Mouse (Mus musculus): Measurements from ENCODE around the gene Bin2. TPM values are rescaled to one million over a fixed set of nuclear protein-coding genes. Genes with fewer than 3 reads are reported as not detected.

Gene Bin2
- polyA plus RNA-seq, 1 experiment from 2014 or later = 6.6 TPM

DNA sequence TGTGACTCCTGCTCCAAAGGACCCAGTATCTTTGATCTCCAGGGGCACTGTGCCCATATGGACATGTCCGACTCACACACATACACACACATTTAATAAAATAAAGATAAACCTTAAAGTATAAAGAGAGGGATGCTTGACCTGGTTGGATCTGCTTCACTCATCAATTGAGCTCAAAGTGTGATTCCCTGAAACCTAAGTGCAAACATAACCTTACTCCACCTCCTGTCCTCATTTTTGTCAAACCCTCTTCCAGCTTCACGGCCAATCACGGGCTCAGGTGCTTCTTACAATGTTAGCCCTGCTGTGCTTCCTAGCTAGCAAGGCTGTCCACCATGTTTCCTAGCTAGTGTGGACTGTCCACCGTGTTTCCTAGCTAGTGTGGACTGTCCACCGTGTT is 14.2 kb downstream of the Bin2 start:
- Histone ChIP-seq H3K4me1 (ENCODE audit: control insufficient read depth, insufficient read depth, low read length) (0 out of 2 replicates have a peak, but pooled peaks cover 3% of the 10 kb centered on the region), H3K27me3 (ENCODE audit: control insufficient read depth, insufficient read depth, low read length) (no peaks in the 10 kb centered on the region), H3K4me2 (no peak overlapping the region), H3K27ac (ENCODE audit: low read depth, low read length) (no peak overlapping the region), H3K9ac (ENCODE audit: low read depth, low read length) (no peak overlapping the region), H3K36me3 (ENCODE audit: control insufficient read depth, insufficient read depth, low read length) (no peaks in the 10 kb centered on the region), H3K9me3 (replicated peaks; ENCODE audit: control insufficient read depth, low read length) (no peaks in the 10 kb centered on the region), H3K4me3 (ENCODE audit: low read depth, low read length) (no peak overlapping the region)
- WGBS (ENCODE audit: insufficient replicate concordance) = 82% methylated on average over 5 of the region's 5 CpGs
- no peak for ATAC-seq (replicated peaks; ENCODE audit: insufficient number of reproducible peaks, low FRiP score, low TSS enrichment)

GRCm38 (mm10) chr15:100654271-100654670 is 15.1 kb downstream of the Bin2 start:
- Histone ChIP-seq H3K4me1 (ENCODE audit: control insufficient read depth, insufficient read depth, low read length) (0 out of 2 replicates have a peak, but pooled peaks cover 3% of the 10 kb centered on the region), H3K36me3 (ENCODE audit: control insufficient read depth, insufficient read depth, low read length) (no peaks in the 10 kb centered on the region), H3K4me2 (no peak overlapping the region), H3K9me3 (replicated peaks; ENCODE audit: control insufficient read depth, low read length) (no peaks in the 10 kb centered on the region), H3K27me3 (ENCODE audit: control insufficient read depth, insufficient read depth, low read length) (no peaks in the 10 kb centered on the region), H3K27ac (ENCODE audit: low read depth, low read length) (no peak overlapping the region), H3K9ac (ENCODE audit: low read depth, low read length) (no peak overlapping the region), H3K4me3 (ENCODE audit: low read depth, low read length) (no peak overlapping the region)
- ATAC-seq (replicated peaks; ENCODE audit: insufficient number of reproducible peaks, low FRiP score, low TSS enrichment) = no peak
- 95% methylated on average over 1 of the region's 1 CpGs for WGBS (ENCODE audit: insufficient replicate concordance)

- no peaks in the 10 kb centered on the region for H3K9me3 ChIP-seq (replicated peaks; ENCODE audit: control insufficient read depth, low read length)
- no peak overlapping the region for H3K9ac ChIP-seq (ENCODE audit: low read depth, low read length)
- H3K36me3 ChIP-seq (ENCODE audit: control insufficient read depth, insufficient read depth, low read length) = no peaks in the 10 kb centered on the region
- H3K4me2 ChIP-seq = no peak overlapping the region
- H3K27me3 ChIP-seq (ENCODE audit: control insufficient read depth, insufficient read depth, low read length) = no peaks in the 10 kb centered on the region
- ATAC-seq (replicated peaks; ENCODE audit: insufficient number of reproducible peaks, low FRiP score, low TSS enrichment) = no peak
- H3K4me1 ChIP-seq (ENCODE audit: control insufficient read depth, insufficient read depth, low read length) = no peaks in the 10 kb centered on the region
- WGBS (ENCODE audit: insufficient replicate concordance) = 55% methylated on average over 9 of the region's 9 CpGs
- H3K27ac ChIP-seq (ENCODE audit: low read depth, low read length) = no peak overlapping the region
- H3K4me3 ChIP-seq (ENCODE audit: low read depth, low read length) = no peak overlapping the region
These were observed 17.7 kb downstream of the Bin2 start for GRCm38 (mm10) chr15:100651610-100652009.

- 73% methylated on average over 10 of the region's 10 CpGs for WGBS (ENCODE audit: insufficient replicate concordance)
- Histone ChIP-seq H3K4me2 (no peak overlapping the region), H3K9ac (ENCODE audit: low read depth, low read length) (no peak overlapping the region), H3K36me3 (ENCODE audit: control insufficient read depth, insufficient read depth, low read length) (no peaks in the 10 kb centered on the region), H3K9me3 (replicated peaks; ENCODE audit: control insufficient read depth, low read length) (no peaks in the 10 kb centered on the region), H3K4me3 (ENCODE audit: low read depth, low read length) (no peak overlapping the region), H3K27me3 (ENCODE audit: control insufficient read depth, insufficient read depth, low read length) (no peaks in the 10 kb centered on the region), H3K27ac (ENCODE audit: low read depth, low read length) (no peak overlapping the region), H3K4me1 (ENCODE audit: control insufficient read depth, insufficient read depth, low read length) (no peaks in the 10 kb centered on the region)
- ATAC-seq (replicated peaks; ENCODE audit: insufficient number of reproducible peaks, low FRiP score, low TSS enrichment) = no peak
These were observed 19.2 kb downstream of the Bin2 start for GRCm38 (mm10) chr15:100650111-100650510.

- H3K9me3 ChIP-seq (replicated peaks; ENCODE audit: control insufficient read depth, low read length) = no peaks in the 10 kb centered on the region
- no peak overlapping the region for H3K9ac ChIP-seq (ENCODE audit: low read depth, low read length)
- 72% methylated on average over 6 of the region's 6 CpGs for WGBS (ENCODE audit: insufficient replicate concordance)
- H3K27me3 ChIP-seq (ENCODE audit: control insufficient read depth, insufficient read depth, low read length) = no peaks in the 10 kb centered on the region
- H3K27ac ChIP-seq (ENCODE audit: low read depth, low read length) = no peak overlapping the region
- no peak overlapping the region for H3K4me2 ChIP-seq
- H3K36me3 ChIP-seq (ENCODE audit: control insufficient read depth, insufficient read depth, low read length) = no peaks in the 10 kb centered on the region
- ATAC-seq (replicated peaks; ENCODE audit: insufficient number of reproducible peaks, low FRiP score, low TSS enrichment) = no peak
- no peaks in the 10 kb centered on the region for H3K4me1 ChIP-seq (ENCODE audit: control insufficient read depth, insufficient read depth, low read length)
- no peak overlapping the region for H3K4me3 ChIP-seq (ENCODE audit: low read depth, low read length)
These were observed 23.2 kb downstream of the Bin2 start for GRCm38 (mm10) chr15:100646161-100646560.

DNA sequence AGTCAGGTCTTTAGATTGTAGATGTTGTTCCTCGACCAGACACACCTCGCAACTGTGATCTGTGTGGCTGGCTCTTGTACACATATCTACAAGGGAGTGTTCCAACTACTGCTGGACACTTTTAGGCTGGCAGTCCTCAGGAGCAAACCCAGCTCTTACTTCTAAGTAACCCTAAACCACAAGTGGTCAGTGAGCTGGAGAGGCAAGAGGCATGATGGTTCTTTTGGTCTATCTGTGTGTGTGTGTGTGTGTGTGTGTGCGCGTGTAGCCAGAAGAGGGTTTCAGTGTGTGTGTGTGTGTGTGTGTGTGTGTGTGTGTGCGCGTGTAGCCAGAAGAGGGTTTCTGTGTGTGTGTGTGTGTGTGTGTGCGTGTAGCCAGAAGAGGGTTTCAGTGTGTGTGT is 26.9 kb downstream of the Bin2 start:
- no peak for ATAC-seq (replicated peaks; ENCODE audit: insufficient number of reproducible peaks, low FRiP score, low TSS enrichment)
- Histone ChIP-seq H3K4me1 (ENCODE audit: control insufficient read depth, insufficient read depth, low read length) (peaks cover 10% of the 10 kb centered on the region; the same call in 1 of the 2 replicates), H3K4me2 (no peak overlapping the region), H3K27ac (ENCODE audit: low read depth, low read length) (no peak overlapping the region), H3K4me3 (ENCODE audit: low read depth, low read length) (no peak overlapping the region), H3K9me3 (replicated peaks; ENCODE audit: control insufficient read depth, low read length) (no peaks in the 10 kb centered on the region), H3K9ac (ENCODE audit: low read depth, low read length) (no peak overlapping the region), H3K27me3 (ENCODE audit: control insufficient read depth, insufficient read depth, low read length) (no peaks in the 10 kb centered on the region; the same call in 1 of the 2 replicates), H3K36me3 (ENCODE audit: control insufficient read depth, insufficient read depth, low read length) (no peaks in the 10 kb centered on the region)
- 88% methylated on average over 7 of the region's 7 CpGs for WGBS (ENCODE audit: insufficient replicate concordance)

DNA sequence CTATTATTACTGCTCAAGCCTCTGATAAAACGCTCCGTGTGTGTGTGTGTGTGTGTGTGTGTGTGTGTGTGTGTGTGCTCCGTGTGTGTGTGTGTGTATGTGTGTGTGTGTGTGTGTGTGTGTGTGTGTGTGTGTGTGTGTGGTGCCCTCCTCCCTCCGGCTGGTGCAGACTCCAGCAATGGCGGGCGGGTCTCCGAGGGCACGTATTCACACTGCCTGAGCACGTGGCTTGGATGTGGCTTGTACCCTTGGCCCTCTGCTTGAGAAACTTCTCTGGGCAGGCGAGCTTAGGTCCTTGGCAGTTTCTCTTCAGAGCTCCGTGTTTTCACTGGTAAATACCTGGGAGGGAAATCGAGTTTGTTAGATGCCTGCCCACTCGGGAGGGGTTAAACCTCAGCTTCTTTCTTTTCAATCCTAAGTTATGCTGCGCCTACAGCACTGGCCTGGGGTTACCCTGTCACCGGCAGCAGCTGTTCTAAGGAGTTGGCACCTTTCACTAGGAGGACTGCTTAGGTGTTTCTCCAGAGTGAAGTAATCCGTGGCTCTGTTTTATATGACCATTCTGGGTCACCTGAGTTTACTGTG is 28.0 kb downstream of the Bin2 start:
- WGBS (ENCODE audit: insufficient replicate concordance) = 73% methylated on average over 15 of the region's 16 CpGs

GRCm38 (mm10) chr15:100639972-100640750 is 29.2 kb downstream of the Bin2 start:
- 65% methylated on average over 16 of the region's 16 CpGs for WGBS (ENCODE audit: insufficient replicate concordance)
- no peak for ATAC-seq (replicated peaks; ENCODE audit: insufficient number of reproducible peaks, low FRiP score, low TSS enrichment)
- no peak overlapping the region for H3K27ac ChIP-seq (ENCODE audit: low read depth, low read length)
- H3K4me1 ChIP-seq (ENCODE audit: control insufficient read depth, insufficient read depth, low read length) = peaks cover 25% of the 10 kb centered on the region; the same call in 1 of the 2 replicates
- no peaks in the 10 kb centered on the region for H3K36me3 ChIP-seq (ENCODE audit: control insufficient read depth, insufficient read depth, low read length)
- H3K4me2 ChIP-seq = no peak overlapping the region
- no peak overlapping the region for H3K9ac ChIP-seq (ENCODE audit: low read depth, low read length)
- H3K4me3 ChIP-seq (ENCODE audit: low read depth, low read length) = no peak overlapping the region
- no peaks in the 10 kb centered on the region for H3K9me3 ChIP-seq (replicated peaks; ENCODE audit: control insufficient read depth, low read length)
- peaks cover 21% of the 10 kb centered on the region for H3K27me3 ChIP-seq (ENCODE audit: control insufficient read depth, insufficient read depth, low read length)

More for the DNA sequence above, 28.0 kb downstream of the Bin2 start:
- no peak overlapping the region for H3K4me3 ChIP-seq (ENCODE audit: low read depth, low read length)
- no peaks in the 10 kb centered on the region for H3K36me3 ChIP-seq (ENCODE audit: control insufficient read depth, insufficient read depth, low read length)
- H3K9ac ChIP-seq (ENCODE audit: low read depth, low read length) = no peak overlapping the region
- H3K27ac ChIP-seq (ENCODE audit: low read depth, low read length) = no peak overlapping the region
- H3K4me2 ChIP-seq = no peak overlapping the region
- ATAC-seq (replicated peaks; ENCODE audit: insufficient number of reproducible peaks, low FRiP score, low TSS enrichment) = no peak
- H3K27me3 ChIP-seq (ENCODE audit: control insufficient read depth, insufficient read depth, low read length) = peaks cover 11% of the 10 kb centered on the region
- no peaks in the 10 kb centered on the region for H3K9me3 ChIP-seq (replicated peaks; ENCODE audit: control insufficient read depth, low read length)
- peaks cover 20% of the 10 kb centered on the region; the same call in 1 of the 2 replicates for H3K4me1 ChIP-seq (ENCODE audit: control insufficient read depth, insufficient read depth, low read length)
